In genomic region chr8:85037366-85037680, GRCm38 (mm10) we compare ENCODE assay signal across 8 mouse cellular contexts. TPM values are rescaled to one million over a fixed set of nuclear protein-coding genes. Genes with fewer than 3 reads are reported as not detected.
DNase-seq lines count a peak whose midpoint lies in the region; ATAC-seq and TF ChIP-seq lines count a peak whose summit lies in the region.

No protein-coding gene starts in this region.

- H3K4me3 ChIP-seq in liver, adult 2 months (ENCODE audit: insufficient read depth, low read depth, low read length): peak overlapping the region; percentile 78
- H3K4me3 ChIP-seq in hindbrain, embryonic 16.5 days (ENCODE audit: low read length): peak overlapping the region; percentile 86
- peak overlapping the region; percentile 55 for H3K4me3 ChIP-seq in midbrain, embryonic 16.5 days (ENCODE audit: low read depth, low read length)

- peaks cover 2% of the 10 kb centered on the region; the same call in 1 of the 2 replicates for H3K36me3 ChIP-seq in liver, adult 2 months (ENCODE audit: control insufficient read depth, insufficient read depth, low read length)
- H3K36me3 ChIP-seq in hindbrain, embryonic 16.5 days (ENCODE audit: control insufficient read depth, insufficient read depth, low read length): peaks cover 21% of the 10 kb centered on the region
- H3K36me3 ChIP-seq in midbrain, embryonic 16.5 days (ENCODE audit: control insufficient read depth, insufficient read depth, low read length): peaks cover 7% of the 10 kb centered on the region

- no peaks in the 10 kb centered on the region for H3K27me3 ChIP-seq in liver, adult 2 months (ENCODE audit: control insufficient read depth, insufficient read depth, low read length)
- H3K27me3 ChIP-seq in hindbrain, embryonic 16.5 days (replicated peaks; ENCODE audit: control insufficient read depth, insufficient read depth, low read length): no peaks in the 10 kb centered on the region
- H3K27me3 ChIP-seq in midbrain, embryonic 16.5 days (ENCODE audit: control insufficient read depth, insufficient read depth, low read depth, low read length): no peaks in the 10 kb centered on the region

- peaks cover 14% of the 10 kb centered on the region; the same call in 1 of the 2 replicates for H3K79me2 ChIP-seq in liver, adult 2 months (ENCODE audit: control insufficient read depth, insufficient read depth, low read length)

- peaks cover 15% of the 10 kb centered on the region for H3K4me1 ChIP-seq in liver, adult 2 months (ENCODE audit: control insufficient read depth, insufficient read depth, low read length)
- H3K4me1 ChIP-seq in hindbrain, embryonic 16.5 days (ENCODE audit: control insufficient read depth, insufficient read depth, low read depth, low read length): peaks cover 28% of the 10 kb centered on the region
- H3K4me1 ChIP-seq in midbrain, embryonic 16.5 days (ENCODE audit: control insufficient read depth, insufficient read depth, low read length): peaks cover 33% of the 10 kb centered on the region

- peak overlapping the region; percentile 91 for H3K9ac ChIP-seq in liver, adult 2 months (ENCODE audit: low read depth, low read length)
- H3K9ac ChIP-seq in hindbrain, embryonic 16.5 days (ENCODE audit: low read depth, low read length): peak overlapping the region; percentile 91
- H3K9ac ChIP-seq in midbrain, embryonic 16.5 days (ENCODE audit: low read depth, low read length): peak overlapping the region; percentile 81

- DNase-seq in liver, adult 2 months (ENCODE audit: extremely low read depth, low read depth, low spot score): no peak
- no peak for DNase-seq in liver
- DNase-seq in embryo, embryonic 10.5 days (ENCODE audit: low spot score): peak; percentile 78
- DNase-seq in gastrocnemius, postnatal 14 days: no peak
- no peak for DNase-seq in cerebellum, adult 18-20 months
- DNase-seq in thymus, postnatal 0 days (ENCODE audit: low spot score): no peak

- intact Hi-C loops in gastrocnemius, postnatal 14 days (cut with DNase I; ENCODE audit: low total_unique reads): no loop called here

- ATAC-seq in hindbrain, embryonic 16.5 days: peak; percentile 62
- peak; percentile 69 for ATAC-seq in midbrain, embryonic 16.5 days

- TF ChIP-seq POLR2A in liver, adult 2 months (IDR thresholded peaks at IDR 0.05; ENCODE audit: extremely low read depth, insufficient read depth, low read length): no peak

- H3K9me3 ChIP-seq in hindbrain, embryonic 16.5 days (ENCODE audit: control insufficient read depth, low read length): no peaks in the 10 kb centered on the region
- no peaks in the 10 kb centered on the region for H3K9me3 ChIP-seq in midbrain, embryonic 16.5 days (replicated peaks; ENCODE audit: control insufficient read depth, low read length, poor library complexity, severe bottlenecking)

- TF ChIP-seq CTCF in liver, adult 2 months (IDR thresholded peaks at IDR 0.05; ENCODE audit: low read depth, low read length): no peak

- H3K4me2 ChIP-seq in hindbrain, embryonic 16.5 days (ENCODE audit: low read length): peak overlapping the region; percentile 94
- peak overlapping the region; percentile 98 for H3K4me2 ChIP-seq in midbrain, embryonic 16.5 days (ENCODE audit: low read length)

- WGBS in liver, adult 2 months: 0% methylated on average over 14 of the region's 14 CpGs
- WGBS in hindbrain, embryonic 16.5 days: 0% methylated on average over 14 of the region's 14 CpGs
- WGBS in midbrain, embryonic 16.5 days: 0% methylated on average over 14 of the region's 14 CpGs

- peak overlapping the region; percentile 60 for H3K27ac ChIP-seq in liver, adult 2 months (replicated peaks; ENCODE audit: insufficient read depth, low read depth, low read length)
- peak overlapping the region; percentile 99 for H3K27ac ChIP-seq in hindbrain, embryonic 16.5 days (ENCODE audit: low read depth, low read length)
- peak overlapping the region; percentile 97 for H3K27ac ChIP-seq in midbrain, embryonic 16.5 days (ENCODE audit: low read length)

RNA-seq across cellular contexts. Expression of gene Tnpo2, which starts 0.6 kb away (rescaled TPM):
- total RNA-seq in liver, adult 2 months (2014; rRNA removed): 15.4 and 23.3 TPM in 2 replicates
- polyA plus RNA-seq in liver, adult 2 months (2012; rRNA removed): 28.8 and 33.1 TPM in 2 replicates
- polyA plus RNA-seq in hindbrain, embryonic 16.5 days (2015; fragmentation: Nextera tagmentation; extraction: Ambion mirVana): 61.2 and 62.7 TPM in 2 replicates
- 65.1 and 73.5 TPM in 2 replicates for polyA plus RNA-seq in midbrain, embryonic 16.5 days (2015; fragmentation: Nextera tagmentation; extraction: Ambion mirVana)
- total RNA-seq in gastrocnemius, postnatal 14 days (2021): 10 to 100 TPM; 24.6 to 27.9 TPM
- 27.4 and 29.0 TPM in 2 replicates for polyA plus RNA-seq in thymus, postnatal 0 days (2015; fragmentation: Nextera tagmentation; extraction: Ambion mirVana)

RNA-seq across cellular contexts. Expression of gene Trir, which starts 10.7 kb away (rescaled TPM):
- total RNA-seq in liver, adult 2 months (2014; rRNA removed): 83.2 and 94.1 TPM in 2 replicates
- 69.5 and 80.8 TPM in 2 replicates for polyA plus RNA-seq in liver, adult 2 months (2012; rRNA removed)
- 100 and 110 TPM in 2 replicates for polyA plus RNA-seq in hindbrain, embryonic 16.5 days (2015; fragmentation: Nextera tagmentation; extraction: Ambion mirVana)
- polyA plus RNA-seq in midbrain, embryonic 16.5 days (2015; fragmentation: Nextera tagmentation; extraction: Ambion mirVana): 114 and 120 TPM in 2 replicates
- total RNA-seq in gastrocnemius, postnatal 14 days (2021): 10 to 100 TPM; 77.5 to 92.1 TPM
- polyA plus RNA-seq in thymus, postnatal 0 days (2015; fragmentation: Nextera tagmentation; extraction: Ambion mirVana): 172 and 191 TPM in 2 replicates

RNA-seq across cellular contexts. Expression of gene Asna1, which starts 12.2 kb away (rescaled TPM):
- total RNA-seq in liver, adult 2 months (2014; rRNA removed): 30.3 and 33.8 TPM in 2 replicates
- polyA plus RNA-seq in liver, adult 2 months (2012; rRNA removed): 60.0 and 71.6 TPM in 2 replicates
- 159 and 170 TPM in 2 replicates for polyA plus RNA-seq in hindbrain, embryonic 16.5 days (2015; fragmentation: Nextera tagmentation; extraction: Ambion mirVana)
- 148 and 149 TPM in 2 replicates for polyA plus RNA-seq in midbrain, embryonic 16.5 days (2015; fragmentation: Nextera tagmentation; extraction: Ambion mirVana)
- 10 to 100 TPM; 44.3 to 44.9 TPM for total RNA-seq in gastrocnemius, postnatal 14 days (2021)
- polyA plus RNA-seq in thymus, postnatal 0 days (2015; fragmentation: Nextera tagmentation; extraction: Ambion mirVana): 90.7 and 95.8 TPM in 2 replicates

RNA-seq across cellular contexts. Expression of gene Fbxw9, which starts 22.5 kb away (rescaled TPM):
- total RNA-seq in liver, adult 2 months (2014; rRNA removed): 19.9 and 21.9 TPM in 2 replicates
- polyA plus RNA-seq in liver, adult 2 months (2012; rRNA removed): 55.2 and 75.4 TPM in 2 replicates
- 75.8 and 83.2 TPM in 2 replicates for polyA plus RNA-seq in hindbrain, embryonic 16.5 days (2015; fragmentation: Nextera tagmentation; extraction: Ambion mirVana)
- 79.5 and 93.5 TPM in 2 replicates for polyA plus RNA-seq in midbrain, embryonic 16.5 days (2015; fragmentation: Nextera tagmentation; extraction: Ambion mirVana)
- 1 to 10 TPM; 3.6 to 4.7 TPM for total RNA-seq in gastrocnemius, postnatal 14 days (2021)
- polyA plus RNA-seq in thymus, postnatal 0 days (2015; fragmentation: Nextera tagmentation; extraction: Ambion mirVana): 15.0 and 18.0 TPM in 2 replicates

RNA-seq across cellular contexts. Expression of gene Best2, which starts 23.0 kb away (rescaled TPM):
- not detected in 2 replicates for total RNA-seq in liver, adult 2 months (2014; rRNA removed)
- 0.06 TPM in 1 of 2 replicates, not detected in the other for polyA plus RNA-seq in liver, adult 2 months (2012; rRNA removed)
- polyA plus RNA-seq in hindbrain, embryonic 16.5 days (2015; fragmentation: Nextera tagmentation; extraction: Ambion mirVana): 0.10 and 0.21 TPM in 2 replicates
- polyA plus RNA-seq in midbrain, embryonic 16.5 days (2015; fragmentation: Nextera tagmentation; extraction: Ambion mirVana): not detected in 2 replicates
- not detected for total RNA-seq in gastrocnemius, postnatal 14 days (2021)
- 0.12 TPM in 1 of 2 replicates, not detected in the other for polyA plus RNA-seq in thymus, postnatal 0 days (2015; fragmentation: Nextera tagmentation; extraction: Ambion mirVana)
